Mouse (Mus musculus): ENCODE measurements around the gene Cap2.

GRCm38 (mm10) chr13:46531676-46532075, 30.0 kb downstream of the Cap2 start:
- TF ChIP-seq CTCF (IDR thresholded peaks at IDR 0.05; ENCODE audit: control insufficient read depth, insufficient read depth, insufficient replicate concordance, low read depth, low read length) (no peak), POLR2A (IDR thresholded peaks at IDR 0.05; ENCODE audit: control insufficient read depth, low read depth, low read length) (no peak)

Measured in testis, adult 2 months (tissue).